8 mouse cellular contexts compared by ENCODE assay signal in genomic region chr13:42050160-42050559, GRCm38 (mm10). TPM values are rescaled to one million over a fixed set of nuclear protein-coding genes. Genes with fewer than 3 reads are reported as not detected.
DNase-seq lines count a peak whose midpoint lies in the region; ATAC-seq lines count a peak whose summit lies in the region.

No protein-coding gene starts in this region.

- H3K4me2 ChIP-seq in lung, embryonic 16.5 days (ENCODE audit: low read depth, low read length) = peak overlapping the region; percentile 63
- peak overlapping the region; percentile 80 for H3K4me2 ChIP-seq in embryonic facial prominence, embryonic 13.5 days
- peak overlapping the region; percentile 72 for H3K4me2 ChIP-seq in intestine, embryonic 14.5 days (ENCODE audit: low read length)

- no peak for DNase-seq in lung, postnatal 36 days
- no peak for DNase-seq in intestine, embryonic 14.5 days (ENCODE audit: low spot score)
- peak; percentile 51 for DNase-seq in naive thymus-derived CD4-positive, alpha-beta T cell, adult 2 months (ENCODE audit: low read depth)
- DNase-seq in cerebellum, postnatal 14 days = no peak
- no peak for DNase-seq in thymus, postnatal 36 days
- DNase-seq in urinary bladder, adult 18-20 months (ENCODE audit: low spot score in 2 of 2) = no peak

- no peak overlapping the region; the same call in 1 of the 2 replicates for H3K9ac ChIP-seq in lung, embryonic 16.5 days (ENCODE audit: low read length)
- no peak overlapping the region for H3K9ac ChIP-seq in embryonic facial prominence, embryonic 13.5 days
- peak overlapping the region; percentile 85 for H3K9ac ChIP-seq in intestine, embryonic 14.5 days (ENCODE audit: low read length)

- ATAC-seq in lung, embryonic 16.5 days (ENCODE audit: low read depth) = no peak
- no peak for ATAC-seq in embryonic facial prominence, embryonic 13.5 days (ENCODE audit: insufficient number of reproducible peaks, insufficient read depth, low FRiP score, low TSS enrichment, low read depth)
- no peak for ATAC-seq in intestine, embryonic 14.5 days (replicated peaks; ENCODE audit: low FRiP score, low TSS enrichment, low read depth)

- no peaks in the 10 kb centered on the region for H3K27me3 ChIP-seq in lung, embryonic 16.5 days (ENCODE audit: control insufficient read depth, insufficient read depth, low read depth, low read length)
- no peaks in the 10 kb centered on the region for H3K27me3 ChIP-seq in embryonic facial prominence, embryonic 13.5 days
- no peaks in the 10 kb centered on the region for H3K27me3 ChIP-seq in intestine, embryonic 14.5 days (replicated peaks; ENCODE audit: control insufficient read depth, insufficient read depth, low read length)

- H3K4me3 ChIP-seq in lung, embryonic 16.5 days (ENCODE audit: low read length) = peak overlapping the region; percentile 78
- peak overlapping the region; percentile 85 for H3K4me3 ChIP-seq in embryonic facial prominence, embryonic 13.5 days
- peak overlapping the region; percentile 85 for H3K4me3 ChIP-seq in intestine, embryonic 14.5 days (ENCODE audit: low read depth, low read length)

- H3K9me3 ChIP-seq in lung, embryonic 16.5 days (ENCODE audit: control insufficient read depth, low read length) = no peaks in the 10 kb centered on the region
- H3K9me3 ChIP-seq in embryonic facial prominence, embryonic 13.5 days = no peaks in the 10 kb centered on the region
- no peaks in the 10 kb centered on the region for H3K9me3 ChIP-seq in intestine, embryonic 14.5 days (ENCODE audit: control insufficient read depth, low read length)

- H3K36me3 ChIP-seq in lung, embryonic 16.5 days (ENCODE audit: control insufficient read depth, insufficient read depth, low read length) = no peaks in the 10 kb centered on the region
- peaks cover under 1% of the 10 kb centered on the region; the same call in 1 of the 2 replicates for H3K36me3 ChIP-seq in embryonic facial prominence, embryonic 13.5 days
- no peaks in the 10 kb centered on the region for H3K36me3 ChIP-seq in intestine, embryonic 14.5 days (ENCODE audit: control insufficient read depth, insufficient read depth, low read length)

- WGBS in lung, embryonic 16.5 days = 7% methylated on average over 3 of the region's 3 CpGs
- WGBS in embryonic facial prominence, embryonic 13.5 days = 5% methylated on average over 3 of the region's 3 CpGs
- 6% methylated on average over 3 of the region's 3 CpGs for WGBS in intestine, embryonic 14.5 days

- peaks cover 12% of the 10 kb centered on the region for H3K4me1 ChIP-seq in lung, embryonic 16.5 days (replicated peaks; ENCODE audit: control insufficient read depth, insufficient read depth, low read length)
- peaks cover 20% of the 10 kb centered on the region for H3K4me1 ChIP-seq in embryonic facial prominence, embryonic 13.5 days
- peaks cover 11% of the 10 kb centered on the region for H3K4me1 ChIP-seq in intestine, embryonic 14.5 days (replicated peaks; ENCODE audit: control insufficient read depth, insufficient read depth, low read length)

- no peak overlapping the region; the same call in 1 of the 2 replicates for H3K27ac ChIP-seq in lung, embryonic 16.5 days (ENCODE audit: low read length)
- no peak overlapping the region for H3K27ac ChIP-seq in embryonic facial prominence, embryonic 13.5 days
- peak overlapping the region; percentile 96 for H3K27ac ChIP-seq in intestine, embryonic 14.5 days (ENCODE audit: low read depth)

RNA-seq across cellular contexts. Expression of gene Hivep1, which starts 1.7 kb away (rescaled TPM):
- 7.6 and 8.6 TPM in 2 replicates for polyA plus RNA-seq in lung, embryonic 16.5 days (2015; fragmentation: Nextera tagmentation; extraction: Ambion mirVana)
- 12.4 and 14.5 TPM in 2 replicates for polyA plus RNA-seq in embryonic facial prominence, embryonic 13.5 days (2015; fragmentation: Nextera tagmentation; extraction: Ambion mirVana)
- polyA plus RNA-seq in intestine, embryonic 14.5 days (2014; fragmentation: Nextera tagmentation; extraction: Ambion mirVana) = 9.6 and 10.0 TPM in 2 replicates
